Mouse (Mus musculus): ENCODE results near the gene Tbce. TPM values are rescaled to one million over a fixed set of nuclear protein-coding genes. Genes with fewer than 3 reads are reported as not detected.

Gene Tbce
- 12.9 and 32.0 TPM in 2 replicates for polyA plus RNA-seq (2012; rRNA removed; ENCODE audit: low replicate concordance)

GRCm38 (mm10) chr13:14039292-14039965, at the start of gene Tbce:
Gene Tbce (minus strand): TSS chr13:14039638.

DNA sequence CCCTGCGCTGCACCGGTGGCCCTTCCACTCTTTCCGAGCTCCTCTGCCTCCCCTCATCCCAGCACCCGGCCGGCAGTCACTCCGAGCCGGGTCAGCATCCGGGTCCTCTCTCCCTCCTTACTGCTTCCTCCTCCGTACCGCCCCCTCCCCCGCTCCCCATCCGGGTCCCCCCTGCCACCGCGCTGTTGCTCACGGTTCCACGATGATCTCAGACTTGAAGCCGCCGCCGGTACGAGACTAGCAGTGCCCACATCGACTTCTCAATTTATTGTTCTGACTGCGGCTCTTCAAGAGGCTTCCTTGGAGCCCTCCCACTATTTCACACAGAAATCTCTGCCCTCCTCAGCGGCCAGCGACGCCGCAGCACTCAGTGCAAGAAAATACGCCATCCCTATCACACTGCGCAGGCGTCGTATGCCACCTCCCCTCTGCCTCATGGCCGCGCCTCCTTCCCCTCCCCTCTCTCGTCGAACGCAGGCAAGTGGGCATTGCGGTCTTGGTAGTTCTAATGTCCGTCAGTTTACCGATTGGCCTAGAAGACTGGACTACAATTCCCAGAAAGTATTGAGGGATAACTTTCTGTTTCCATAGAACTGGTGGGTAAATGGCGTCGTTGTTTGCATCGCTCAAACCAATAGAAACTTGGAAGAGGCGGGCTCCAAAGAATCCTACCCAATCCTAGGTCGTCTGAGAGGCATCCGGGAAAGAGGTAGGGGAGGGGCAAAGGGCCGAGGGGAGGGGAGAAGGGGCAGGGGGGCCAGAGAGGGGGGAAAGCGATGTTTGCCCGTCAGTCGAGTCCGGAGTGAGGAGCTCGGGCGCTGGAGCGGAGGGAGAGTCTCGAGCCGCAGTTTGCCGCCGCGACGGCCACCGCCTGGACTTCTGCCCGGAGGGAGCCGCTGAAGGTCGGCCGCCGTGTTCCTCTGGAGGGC, 23.8 kb upstream of the Tbce start, which contains the start of the genes Arid4b and Ggps1:
TSS of gene Arid4b (plus strand) at position 220 of the 929 bp plus-strand sequence.
TSS of gene Ggps1 (minus strand) at position 476 of the 929 bp plus-strand sequence.

GRCm38 (mm10) chr13:13953874-13954832, 85.3 kb downstream of the Tbce start, which contains the start of gene B3galnt2:
Gene B3galnt2 (plus strand): TSS chr13:13954469.

Other genes with a start within 250 kb of the Tbce start
- gene B3galnt2, start 85.2 kb downstream of the Tbce start, polyA plus RNA-seq (2012; rRNA removed; ENCODE audit: low replicate concordance), result 23.4 and 57.6 TPM in 2 replicates
- 5.0 and 5.8 TPM in 2 replicates for gene Arid4b, start 23.6 kb upstream of the Tbce start, polyA plus RNA-seq (2012; rRNA removed; ENCODE audit: low replicate concordance)
- gene Ggps1, start 23.9 kb upstream of the Tbce start, polyA plus RNA-seq (2012; rRNA removed; ENCODE audit: low replicate concordance), result 7.8 and 16.8 TPM in 2 replicates